Mouse (Mus musculus) C2C12 (cell line): ENCODE data around the gene Ptprcap. TPM values are rescaled to one million over a fixed set of nuclear protein-coding genes. Genes with fewer than 3 reads are reported as not detected.

ENCODE experiments used
- H3K27me3 ChIP-seq: one replicate; pipeline ENCODE4 v1.6.1; 2011; ENCODE audit not compliant: control insufficient read depth, insufficient read depth, insufficient read length
- H3K36me3 ChIP-seq: one replicate; pipeline ENCODE4 v1.6.1; 2011; ENCODE audit not compliant: control insufficient read depth, insufficient read depth
- H3K4me3 ChIP-seq: one replicate; pipeline ENCODE4 v1.5.1; 2011; ENCODE audit warnings: mild to moderate bottlenecking, control low read depth; ENCODE audit not compliant: poor library complexity, insufficient read depth, severe bottlenecking
- H3K79me2 ChIP-seq: one replicate; pipeline ENCODE4 v1.6.1; 2011; ENCODE audit not compliant: control insufficient read depth, insufficient read depth
- H3K79me3 ChIP-seq: one replicate; pipeline ENCODE4 v1.6.1; 2011; ENCODE audit warnings: low read depth, control low read depth
- H3ac ChIP-seq: one replicate; pipeline ENCODE3; 2011; ENCODE audit warnings: low read depth; ENCODE audit not compliant: control insufficient read depth, insufficient read length
- CEBPB ChIP-seq: IDR thresholded peaks from one replicate; pipeline ENCODE4 v1.6.1; 2011; ENCODE audit warnings: low read depth, mild to moderate bottlenecking, control low read depth, moderate library complexity
- CTCF ChIP-seq: IDR thresholded peaks from one replicate; pipeline ENCODE4 v1.5.1; 2011; ENCODE audit not compliant: control insufficient read depth, insufficient read depth, insufficient read length
- FOSL1 ChIP-seq: IDR thresholded peaks from one replicate; pipeline ENCODE4 v1.8.0; 2011; ENCODE audit warnings: mild to moderate bottlenecking, low read length; ENCODE audit not compliant: poor library complexity, insufficient read depth, severe bottlenecking
- MAX ChIP-seq: IDR thresholded peaks from one replicate; pipeline ENCODE4 v1.6.1; 2011; ENCODE audit warnings: mild to moderate bottlenecking, control low read depth
- MYOD1 ChIP-seq: IDR thresholded peaks from one replicate; pipeline ENCODE4 v1.6.1; 2011; ENCODE audit warnings: low read depth; ENCODE audit not compliant: control insufficient read depth, insufficient read length
- MYOG ChIP-seq: IDR thresholded peaks from one replicate; pipeline ENCODE4 v1.6.1; 2011; ENCODE audit not compliant: control insufficient read depth, insufficient read length; ENCODE audit errors: extremely low read depth
- USF1 ChIP-seq: IDR thresholded peaks from one replicate; pipeline ENCODE4 v1.6.1; 2011; ENCODE audit warnings: low read depth, mild to moderate bottlenecking, control low read depth, moderate library complexity
- polyA plus RNA-seq: library from polyadenylated mRNA; unstranded; fragments of >200 nt; fragmentation: generic; extraction: Trizol; gene quantifications from one replicate; pipeline ENCODE4 v1.2.1, GENCODE M21; 2012; ENCODE audit warnings: missing spikeins

Gene Ptprcap
- polyA plus RNA-seq, 1 experiment, result 5.8 TPM

GRCm38 (mm10) chr19:4147782-4148490 lies 5.5 kb upstream of the Ptprcap start:
- peak overlapping the region; percentile 31 for H3ac ChIP-seq
- no peak overlapping the region for H3K4me3 ChIP-seq
- H3K79me3 ChIP-seq, result peaks cover 15% of the 10 kb centered on the region
- H3K27me3 ChIP-seq, result no peaks in the 10 kb centered on the region
- peaks cover 28% of the 10 kb centered on the region for H3K79me2 ChIP-seq
- H3K36me3 ChIP-seq, result peaks cover 18% of the 10 kb centered on the region
- TF ChIP-seq USF1, result no peak
- no peak for TF ChIP-seq MAX
- TF ChIP-seq MYOG, result no peak
- TF ChIP-seq MYOD1, result no peak
- TF ChIP-seq CEBPB, result no peak
- TF ChIP-seq FOSL1, result no peak
- no peak for TF ChIP-seq CTCF

GRCm38 (mm10) chr19:4148491-4148806 lies 5.0 kb upstream of the Ptprcap start, which contains the start of gene Coro1b:
Gene Coro1b (plus strand): TSS chr19:4148619.
- Histone ChIP-seq H3K4me3 (peak within 1 kb of the TSS; percentile 74), H3K27me3 (no peaks in the 10 kb centered on the region), H3K79me3 (peaks cover 15% of the 10 kb centered on the region), H3K36me3 (peaks cover 19% of the 10 kb centered on the region), H3K79me2 (peaks cover 28% of the 10 kb centered on the region), H3ac (peak within 1 kb of the TSS; percentile 97)
- no peak for TF ChIP-seq CEBPB
- no peak for TF ChIP-seq FOSL1
- TF ChIP-seq USF1, result peak; percentile 68
- peak; percentile 24 for TF ChIP-seq MAX
- no peak for TF ChIP-seq CTCF

GRCm38 (mm10) chr19:4148819-4149218 lies 4.6 kb upstream of the Ptprcap start:
- peaks cover 28% of the 10 kb centered on the region for H3K79me2 ChIP-seq
- H3ac ChIP-seq, result peak overlapping the region; percentile 97
- H3K79me3 ChIP-seq, result peaks cover 15% of the 10 kb centered on the region
- no peak for TF ChIP-seq CEBPB
- no peak for TF ChIP-seq CTCF
- no peak for TF ChIP-seq MAX
- no peak for TF ChIP-seq MYOG
- TF ChIP-seq USF1, result no peak
- no peak for TF ChIP-seq FOSL1
- TF ChIP-seq MYOD1, result no peak
- peaks cover 23% of the 10 kb centered on the region for H3K36me3 ChIP-seq
- H3K27me3 ChIP-seq, result no peaks in the 10 kb centered on the region
- H3K4me3 ChIP-seq, result peak overlapping the region; percentile 74

- Histone ChIP-seq H3K79me3 (peaks cover 15% of the 10 kb centered on the region), H3K79me2 (peaks cover 28% of the 10 kb centered on the region), H3ac (peak overlapping the region; percentile 97), H3K4me3 (peak overlapping the region; percentile 74), H3K36me3 (peaks cover 27% of the 10 kb centered on the region), H3K27me3 (no peaks in the 10 kb centered on the region)
- TF ChIP-seq MYOG, result no peak
- TF ChIP-seq FOSL1, result no peak
- TF ChIP-seq MYOD1, result no peak
- no peak for TF ChIP-seq USF1
- TF ChIP-seq CTCF, result no peak
Observed at GRCm38 (mm10) chr19:4149283-4149682, 4.1 kb upstream of the Ptprcap start.

- H3K79me2 ChIP-seq, result peaks cover 28% of the 10 kb centered on the region
- H3K27me3 ChIP-seq, result no peaks in the 10 kb centered on the region
- peaks cover 15% of the 10 kb centered on the region for H3K79me3 ChIP-seq
- peak overlapping the region; percentile 74 for H3K4me3 ChIP-seq
- H3ac ChIP-seq, result no peak overlapping the region
- TF ChIP-seq CTCF (no peak), MYOG (no peak), MAX (no peak), FOSL1 (no peak), MYOD1 (no peak), USF1 (no peak), CEBPB (no peak)
- peaks cover 27% of the 10 kb centered on the region for H3K36me3 ChIP-seq
Observed at GRCm38 (mm10) chr19:4149764-4150461, 3.5 kb upstream of the Ptprcap start.
